Mouse (Mus musculus): ENCODE results near the gene Ccnb2. TPM values are rescaled to one million over a fixed set of nuclear protein-coding genes. Genes with fewer than 3 reads are reported as not detected.
A peak's percentile ranks its signal among the peaks of the same experiment; 100 is the strongest.

The Ccnb2 gene
- total RNA-seq, 2 experiments from 2014 or later: 22.0 to 27.9 TPM

DNA sequence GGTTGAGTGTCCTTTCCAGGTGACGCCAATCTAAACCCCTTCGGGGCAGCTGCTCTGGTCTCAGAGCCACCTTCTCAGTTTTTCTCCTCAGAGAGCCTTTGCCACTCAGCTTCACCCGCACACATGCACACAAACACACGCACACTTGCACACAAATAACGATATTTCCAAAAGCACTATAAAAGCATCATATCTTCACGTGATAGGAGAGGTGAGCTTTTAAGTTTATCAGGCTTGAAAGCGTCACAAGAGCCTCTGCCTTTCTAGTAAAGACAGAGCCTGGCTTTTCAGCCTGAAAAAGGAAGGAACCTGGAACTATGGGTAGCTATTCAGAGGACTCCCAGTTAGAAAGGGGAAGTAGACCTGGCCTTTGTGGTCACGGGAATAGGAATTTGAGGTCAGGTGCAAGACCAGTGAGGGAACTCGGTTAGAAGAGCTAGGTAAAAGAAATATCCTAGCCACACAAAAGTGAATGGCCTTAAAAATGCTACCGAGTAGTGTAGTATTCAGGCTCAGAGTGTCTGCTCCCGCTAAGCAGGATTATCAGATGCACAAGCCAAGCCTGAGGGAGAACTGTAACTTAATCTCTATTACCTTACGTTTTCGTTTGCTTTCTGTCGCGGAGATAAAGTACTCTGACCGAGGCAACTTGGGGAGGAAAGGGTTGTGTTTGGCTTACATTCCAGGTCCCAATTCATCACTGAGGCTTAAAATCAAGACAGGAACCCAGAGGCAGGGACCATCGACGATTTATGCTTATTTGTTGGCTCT is 36.2 kb downstream of the Ccnb2 start:
- DNase-seq (ENCODE audit: low spot score in 2 of 2): no peak

DNA sequence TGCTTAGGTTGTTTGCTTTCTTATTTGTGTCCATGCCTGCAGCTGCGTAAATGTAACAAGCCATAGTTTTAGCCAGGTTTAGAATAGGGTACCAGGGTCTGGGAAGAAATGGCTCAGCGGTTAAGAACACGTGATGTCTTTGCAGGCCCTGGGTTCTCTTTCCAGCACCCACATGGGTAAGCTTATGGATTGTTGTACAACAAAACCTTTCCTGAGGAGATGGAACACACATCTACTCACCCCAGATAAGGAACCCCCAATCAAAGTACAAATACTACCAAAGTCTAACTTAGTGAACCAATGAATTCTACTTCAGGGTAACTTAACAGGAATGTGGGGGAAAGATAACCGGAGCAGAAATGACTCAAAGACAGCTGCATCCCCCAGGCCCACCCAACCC is 36.9 kb downstream of the Ccnb2 start:
- DNase-seq (ENCODE audit: low spot score in 2 of 2): no peak

DNA sequence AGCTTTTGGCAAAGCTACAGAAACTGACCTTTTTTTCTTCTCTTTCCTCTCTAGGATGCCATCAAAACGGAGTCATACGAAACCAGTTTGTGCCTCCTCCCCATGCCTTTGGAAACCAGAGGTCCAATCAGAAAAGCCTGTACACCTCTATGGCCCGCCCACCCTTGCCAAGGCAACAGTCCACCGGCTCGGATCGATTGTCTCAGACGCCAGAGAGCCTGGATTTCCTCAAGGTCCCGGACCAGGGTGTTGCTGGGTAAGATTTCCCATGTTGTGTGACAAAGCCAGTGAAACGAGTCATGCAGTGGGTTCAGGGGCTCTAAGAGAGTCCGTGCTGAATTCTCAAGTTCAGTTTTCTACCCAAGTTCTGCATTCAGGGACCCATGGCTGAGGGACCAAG is 37.6 kb downstream of the Ccnb2 start:
- DNase-seq (ENCODE audit: low spot score in 2 of 2): no peak

DNA sequence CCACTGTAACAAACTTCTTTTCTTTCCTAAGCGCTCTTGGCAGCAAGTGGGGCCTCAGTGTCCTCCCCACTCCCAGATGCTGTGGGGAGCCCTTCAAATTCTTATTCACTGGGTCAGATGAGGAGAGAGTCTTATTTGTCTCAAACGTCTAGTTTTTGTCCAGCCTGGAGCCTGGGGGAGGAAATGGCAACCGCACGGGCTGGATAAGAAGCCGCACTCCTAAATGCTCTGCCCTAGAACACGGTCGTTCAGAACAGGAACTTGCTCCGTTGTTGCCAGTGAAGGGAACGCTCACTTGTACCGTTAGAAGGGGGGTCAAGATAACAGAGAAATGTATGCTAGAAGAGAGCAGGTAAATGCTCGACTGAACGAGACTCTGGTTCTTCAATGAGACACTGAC is 39.3 kb downstream of the Ccnb2 start:
- peak in 1 of 2 experiments; percentile 30 for DNase-seq (ENCODE audit: low spot score in 2 of 2)

DNA sequence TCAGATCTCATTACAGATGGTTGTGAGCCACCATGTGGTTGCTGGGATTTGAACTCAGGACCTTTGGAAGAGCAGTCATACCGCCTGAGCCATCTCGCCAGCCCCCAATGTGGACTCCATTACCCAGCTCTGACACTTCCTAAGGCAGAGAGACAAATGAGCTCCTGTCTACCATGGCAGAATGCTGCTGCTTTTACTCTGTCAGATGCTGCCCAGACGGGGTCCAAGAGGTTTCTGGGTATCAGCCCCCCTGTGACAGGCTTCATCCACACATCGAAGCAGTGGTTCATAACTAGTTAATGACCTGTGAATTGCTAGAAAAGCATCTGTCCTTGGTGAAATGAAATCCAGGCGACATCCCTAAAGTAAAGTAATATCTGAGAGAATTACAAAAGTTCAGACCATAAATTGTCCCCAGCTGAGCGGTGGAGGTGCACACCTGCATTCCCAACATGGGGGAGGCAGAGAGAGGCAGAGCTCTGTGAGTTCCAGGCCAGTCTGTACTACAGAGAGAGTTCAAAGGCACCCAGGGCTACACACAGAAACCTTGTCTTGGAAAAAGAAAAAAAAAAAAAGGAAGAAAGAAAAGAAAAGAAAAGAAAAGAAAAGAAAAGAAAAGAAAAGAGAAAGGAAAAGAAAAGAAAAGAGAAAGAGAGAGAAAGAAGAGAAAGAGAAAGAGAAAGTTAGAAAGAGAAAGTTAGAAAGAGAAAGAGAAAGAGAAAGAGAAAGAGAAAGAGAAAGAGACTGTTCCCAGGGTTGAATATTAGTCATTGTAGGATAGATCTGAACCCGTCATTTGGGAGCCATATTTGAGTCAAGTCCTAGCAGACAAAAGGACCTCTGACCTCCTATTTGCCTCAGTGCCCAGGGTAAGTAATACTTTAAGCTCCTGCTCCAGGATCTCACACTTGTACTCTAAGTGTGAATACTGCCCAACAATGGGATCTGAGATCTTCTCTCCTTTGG is 41.6 kb downstream of the Ccnb2 start:
- DNase-seq (ENCODE audit: low spot score in 2 of 2): no peak

DNA sequence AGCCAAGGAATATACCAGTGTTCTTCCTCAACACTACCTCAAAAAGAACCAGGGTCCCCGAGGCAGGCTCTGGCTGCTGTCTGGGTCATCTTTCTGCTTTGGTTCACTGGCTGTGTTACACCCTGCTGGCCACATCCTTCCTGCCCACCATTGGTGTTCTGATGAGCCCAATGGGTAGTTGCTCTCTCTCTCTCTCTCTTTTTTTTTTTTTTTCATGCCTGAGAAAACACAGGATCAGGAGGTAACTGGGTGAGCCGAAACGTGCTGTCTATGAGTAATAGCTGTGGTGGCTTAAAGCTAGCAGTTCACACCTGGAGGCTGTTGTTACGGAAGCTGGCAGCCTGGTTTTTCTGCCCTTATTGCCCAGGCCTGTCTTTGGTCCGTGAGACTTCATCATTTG is 49.7 kb downstream of the Ccnb2 start:
- no peak for DNase-seq (ENCODE audit: low spot score in 2 of 2)

DNA sequence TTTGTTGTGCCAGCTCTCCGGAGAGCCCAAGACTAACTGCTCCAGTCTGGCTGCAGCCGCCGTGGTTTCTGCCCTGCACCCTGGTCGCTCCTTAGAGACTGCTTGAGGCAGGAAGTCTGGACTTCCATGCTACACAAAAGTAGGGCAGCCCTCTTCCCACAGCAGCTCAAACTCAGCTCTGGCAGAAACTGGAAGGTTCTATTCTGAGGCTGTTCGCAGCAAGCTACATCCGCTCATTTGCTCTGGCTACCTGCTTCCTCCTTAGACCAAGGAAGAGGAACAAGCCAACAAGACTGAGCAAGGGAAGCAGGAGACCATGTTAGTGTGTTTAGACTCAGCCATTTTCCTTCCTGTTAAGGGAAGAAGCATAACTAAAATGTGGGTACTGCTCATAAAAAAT is 54.4 kb downstream of the Ccnb2 start:
- DNase-seq (ENCODE audit: low spot score in 2 of 2): no peak

DNA sequence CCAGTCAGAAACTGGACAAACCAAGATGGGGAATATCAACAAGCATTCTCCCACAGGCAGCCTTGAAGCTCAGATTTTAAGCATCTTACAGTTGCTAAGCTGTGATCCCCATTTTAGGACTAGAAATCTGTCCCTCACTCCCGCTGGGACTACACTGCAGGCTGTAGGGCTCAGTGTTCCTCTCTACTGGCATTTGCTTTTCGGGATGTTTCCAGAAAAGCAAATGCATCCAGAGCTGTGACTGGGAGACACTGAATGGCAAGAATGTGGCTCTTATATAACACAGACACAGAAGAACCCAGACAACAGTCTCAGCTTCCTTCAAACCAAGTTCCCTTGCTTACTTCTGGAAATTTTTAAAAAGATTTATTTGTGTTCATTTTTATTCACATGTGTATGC is 55.4 kb downstream of the Ccnb2 start:
- DNase-seq (ENCODE audit: low spot score in 2 of 2): no peak

DNA sequence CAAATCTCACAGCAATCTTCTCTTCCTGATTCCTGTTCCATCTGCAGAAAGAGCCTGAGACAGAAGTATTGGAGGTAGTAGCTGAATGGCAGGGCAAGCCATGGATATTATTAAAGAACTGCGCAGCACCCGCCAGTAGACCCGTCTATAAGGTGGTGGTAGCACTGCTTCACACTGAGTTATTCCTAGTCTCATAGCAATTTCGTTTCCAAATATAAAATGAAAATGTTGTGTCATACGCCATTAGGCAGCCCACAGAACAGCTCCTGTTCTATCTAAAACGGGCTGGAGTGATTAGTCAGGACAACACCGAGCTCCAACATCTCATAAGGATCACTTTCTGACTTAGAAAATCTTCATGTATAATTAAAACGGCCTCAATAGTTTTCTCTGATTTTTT is 56.6 kb downstream of the Ccnb2 start:
- DNase-seq (ENCODE audit: low spot score in 2 of 2): no peak

DNA sequence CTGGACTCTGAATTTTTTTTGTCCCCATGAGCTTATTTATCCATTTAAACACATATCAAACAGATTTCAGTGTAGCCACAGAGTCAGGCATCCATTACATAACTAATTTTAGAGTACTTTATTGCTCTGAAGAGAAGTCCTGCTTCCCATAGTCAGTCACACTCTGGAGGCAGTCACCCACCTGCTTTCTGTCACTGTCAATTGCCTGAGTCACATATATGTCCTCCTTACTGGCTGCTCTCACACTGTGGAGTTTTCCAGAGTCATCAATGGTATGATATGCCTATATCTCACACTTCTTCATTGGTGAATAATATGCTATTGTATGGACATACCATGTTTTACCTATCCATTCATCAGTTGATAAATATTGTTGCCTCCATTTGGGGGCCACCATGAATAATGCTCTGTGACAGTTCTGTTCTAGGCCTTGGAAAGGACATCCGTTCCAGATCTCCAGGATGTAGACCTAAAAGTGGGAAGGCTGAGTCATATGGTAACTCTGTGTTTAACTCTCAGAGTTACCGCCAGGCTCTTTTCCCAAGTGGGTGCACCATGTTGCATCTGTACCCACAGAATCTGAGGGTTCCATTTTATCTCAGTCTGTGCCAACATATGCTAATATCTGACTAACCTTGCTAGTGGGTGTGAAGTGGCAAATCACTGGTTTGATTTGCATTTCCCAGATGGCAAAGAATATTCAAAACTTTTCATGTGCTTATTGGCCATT is 61.8 kb downstream of the Ccnb2 start:
- no peak for DNase-seq (ENCODE audit: low spot score in 2 of 2)

Small RNA genes lying within 50 kb of the gene (microRNA-seq; reads per million reads assigned to microRNA genes)
- gene Mir5626: not detected

Other genes starting within 250 kb of the Ccnb2 start
- gene Myo1e, start 214.2 kb downstream of the Ccnb2 start, total RNA-seq (2021): 10 to 100 TPM; 27.9 to 34.7 TPM
- gene Rnf111, start 82.2 kb upstream of the Ccnb2 start, total RNA-seq (2021): 10 to 100 TPM; 24.7 to 26.6 TPM
- 10 to 100 TPM; 25.4 to 32.1 TPM for gene Sltm, start 121.2 kb upstream of the Ccnb2 start, total RNA-seq (2021)
- under 1 TPM; 0.21 to 0.56 TPM for gene Gm10642, start 234.7 kb upstream of the Ccnb2 start, total RNA-seq (2021)
- gene Mindy2, start 235.6 kb upstream of the Ccnb2 start, total RNA-seq (2021): 10 to 100 TPM; 13.0 to 13.3 TPM